Mouse (Mus musculus): ENCODE measurements at regions not wholly inside any gene's neighbourhood (a gene's known extent, or its start where the extent isn't known, plus 50 kb on each side); places are given as distances from the start of the nearest gene placed in this dataset.

DNA sequence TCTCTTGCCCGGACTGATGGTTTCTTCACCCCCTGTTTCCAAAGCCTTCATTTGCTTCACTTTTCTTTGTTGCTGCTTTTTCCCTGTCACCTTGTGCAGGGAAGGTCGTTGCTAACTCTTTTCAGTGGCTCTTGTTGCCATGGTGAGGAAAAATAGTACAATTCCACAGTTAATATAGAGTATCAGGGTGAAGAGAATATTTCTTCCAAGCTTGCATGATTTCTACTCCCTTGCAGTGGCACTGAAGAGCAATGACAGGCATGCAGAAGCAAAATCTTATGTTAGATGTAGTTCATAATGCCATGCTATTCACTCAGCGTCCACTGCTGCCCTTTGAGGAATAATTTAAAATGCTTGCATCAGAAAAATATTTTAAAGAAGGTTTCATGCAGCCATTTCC lies 262.3 kb upstream of the B430305J03Rik start:
- Histone ChIP-seq H3K4me1 (ENCODE audit: control insufficient read depth, insufficient read depth, low read length) (no peaks in the 10 kb centered on the region), H3K27ac (ENCODE audit: control insufficient read depth, insufficient read depth, low read depth, low read length) (no peak overlapping the region), H3K36me3 (ENCODE audit: control insufficient read depth, insufficient read depth, low read length) (no peaks in the 10 kb centered on the region), H3K27me3 (ENCODE audit: control insufficient read depth, insufficient read depth, low read length) (no peaks in the 10 kb centered on the region), H3K4me3 (ENCODE audit: control insufficient read depth, low read depth, low read length) (no peak overlapping the region)
- TF ChIP-seq CTCF (IDR thresholded peaks at IDR 0.05; ENCODE audit: control insufficient read depth, insufficient read depth, insufficient replicate concordance, low read depth, low read length) (no peak), POLR2A (IDR thresholded peaks at IDR 0.05; ENCODE audit: control insufficient read depth, low read depth, low read length) (no peak)

DNA sequence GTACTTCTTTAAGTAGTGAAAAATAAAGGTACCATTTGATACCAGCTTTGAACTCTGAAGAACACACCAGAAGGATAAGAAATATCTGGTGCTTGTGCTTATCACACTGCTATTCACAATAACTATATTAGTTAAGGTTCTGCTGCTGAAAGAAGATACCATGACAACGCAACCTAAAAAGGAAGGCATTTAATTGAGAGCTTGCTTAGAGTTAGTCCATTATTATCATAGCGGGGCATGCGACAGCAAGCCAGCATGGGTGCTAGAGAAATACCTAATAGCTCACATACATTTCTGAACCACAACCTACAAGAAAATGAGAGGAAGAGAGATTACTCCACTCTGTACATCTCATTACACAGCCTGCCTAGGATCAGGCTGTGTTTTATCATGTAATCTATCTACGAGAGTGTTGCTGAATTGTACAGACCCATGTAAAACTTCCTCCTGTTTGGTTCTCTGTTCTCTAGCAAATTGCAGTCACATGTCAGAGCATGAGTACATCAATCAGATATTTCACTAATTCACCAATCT lies 258.3 kb upstream of the B430305J03Rik start:
- TF ChIP-seq CTCF (IDR thresholded peaks at IDR 0.05; ENCODE audit: control insufficient read depth, insufficient read depth, insufficient replicate concordance, low read depth, low read length) (no peak), POLR2A (IDR thresholded peaks at IDR 0.05; ENCODE audit: control insufficient read depth, low read depth, low read length) (no peak)
- no peaks in the 10 kb centered on the region for H3K4me1 ChIP-seq (ENCODE audit: control insufficient read depth, insufficient read depth, low read length)
- H3K27me3 ChIP-seq (ENCODE audit: control insufficient read depth, insufficient read depth, low read length): no peaks in the 10 kb centered on the region
- no peak overlapping the region for H3K27ac ChIP-seq (ENCODE audit: control insufficient read depth, insufficient read depth, low read depth, low read length)
- H3K4me3 ChIP-seq (ENCODE audit: control insufficient read depth, low read depth, low read length): no peak overlapping the region
- H3K36me3 ChIP-seq (ENCODE audit: control insufficient read depth, insufficient read depth, low read length): no peaks in the 10 kb centered on the region

DNA sequence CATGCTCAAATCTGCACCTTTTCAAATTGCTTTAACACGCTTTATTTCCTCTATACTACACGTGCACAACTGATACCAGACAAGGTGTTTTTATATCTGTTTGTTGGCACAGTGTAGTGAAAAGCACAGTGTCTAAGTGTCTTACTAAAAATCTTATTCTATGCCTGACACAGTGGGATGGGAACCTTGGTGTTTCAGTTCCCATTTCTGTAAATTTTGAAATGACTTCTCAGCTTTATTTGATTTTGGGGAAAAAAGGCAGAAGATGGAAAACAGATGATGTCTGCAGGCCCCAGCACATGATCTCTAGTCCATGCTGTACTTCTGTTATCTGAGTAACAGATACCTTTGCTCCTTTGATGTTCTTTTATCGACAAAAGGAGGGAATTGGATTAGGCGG lies 239.7 kb upstream of the B430305J03Rik start:
- TF ChIP-seq CTCF (IDR thresholded peaks at IDR 0.05; ENCODE audit: control insufficient read depth, insufficient read depth, insufficient replicate concordance, low read depth, low read length) (no peak), POLR2A (IDR thresholded peaks at IDR 0.05; ENCODE audit: control insufficient read depth, low read depth, low read length) (no peak)
- H3K27ac ChIP-seq (ENCODE audit: control insufficient read depth, insufficient read depth, low read depth, low read length): no peak overlapping the region
- no peak overlapping the region for H3K4me3 ChIP-seq (ENCODE audit: control insufficient read depth, low read depth, low read length)
- no peaks in the 10 kb centered on the region for H3K4me1 ChIP-seq (ENCODE audit: control insufficient read depth, insufficient read depth, low read length)
- no peaks in the 10 kb centered on the region for H3K36me3 ChIP-seq (ENCODE audit: control insufficient read depth, insufficient read depth, low read length)
- H3K27me3 ChIP-seq (ENCODE audit: control insufficient read depth, insufficient read depth, low read length): no peaks in the 10 kb centered on the region

DNA sequence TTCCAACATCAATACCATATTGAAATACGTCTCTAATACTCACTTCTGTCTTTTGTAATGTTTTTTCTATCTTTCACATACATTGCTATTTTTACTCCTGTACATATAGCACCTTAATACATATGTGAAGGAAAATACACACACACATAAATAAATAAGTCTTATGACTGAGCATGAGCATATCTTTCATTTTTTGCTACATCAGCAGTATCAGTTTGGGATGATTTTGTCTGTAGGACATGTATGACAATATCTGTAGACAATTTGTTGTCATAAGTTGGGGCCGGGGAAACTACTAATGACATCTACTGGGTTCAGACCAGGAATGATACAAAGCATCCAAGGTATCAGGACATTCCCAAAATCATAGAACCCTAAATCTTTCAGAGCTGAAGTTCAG lies 237.1 kb upstream of the B430305J03Rik start:
- Histone ChIP-seq H3K27ac (ENCODE audit: control insufficient read depth, insufficient read depth, low read depth, low read length) (no peak overlapping the region), H3K4me1 (ENCODE audit: control insufficient read depth, insufficient read depth, low read length) (no peaks in the 10 kb centered on the region), H3K4me3 (ENCODE audit: control insufficient read depth, low read depth, low read length) (no peak overlapping the region), H3K27me3 (ENCODE audit: control insufficient read depth, insufficient read depth, low read length) (no peaks in the 10 kb centered on the region), H3K36me3 (ENCODE audit: control insufficient read depth, insufficient read depth, low read length) (no peaks in the 10 kb centered on the region)
- TF ChIP-seq POLR2A (IDR thresholded peaks at IDR 0.05; ENCODE audit: control insufficient read depth, low read depth, low read length): no peak
- no peak for TF ChIP-seq CTCF (IDR thresholded peaks at IDR 0.05; ENCODE audit: control insufficient read depth, insufficient read depth, insufficient replicate concordance, low read depth, low read length)

DNA sequence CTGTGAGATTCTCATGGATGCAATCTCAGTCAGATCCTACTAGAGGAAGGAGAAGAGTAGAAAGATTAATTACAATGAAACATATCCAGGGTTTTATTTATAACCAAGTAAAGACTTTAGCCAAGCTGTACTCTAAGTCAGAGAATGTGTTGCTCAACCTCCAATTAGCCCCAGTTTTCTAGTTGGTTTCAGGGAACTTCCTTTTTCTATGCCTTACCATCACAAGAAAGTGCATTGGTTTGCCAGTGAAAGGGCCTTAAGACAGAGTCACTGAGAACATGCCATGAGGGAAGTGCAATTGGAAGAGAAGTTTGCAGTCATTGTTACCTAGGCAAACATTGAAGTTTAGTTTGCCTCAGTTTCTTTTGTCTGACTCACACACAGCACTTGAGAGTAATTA lies 229.8 kb upstream of the B430305J03Rik start:
- Histone ChIP-seq H3K4me1 (ENCODE audit: control insufficient read depth, insufficient read depth, low read length) (no peaks in the 10 kb centered on the region), H3K4me3 (ENCODE audit: control insufficient read depth, low read depth, low read length) (no peak overlapping the region), H3K27ac (ENCODE audit: control insufficient read depth, insufficient read depth, low read depth, low read length) (no peak overlapping the region), H3K27me3 (ENCODE audit: control insufficient read depth, insufficient read depth, low read length) (no peaks in the 10 kb centered on the region), H3K36me3 (ENCODE audit: control insufficient read depth, insufficient read depth, low read length) (no peaks in the 10 kb centered on the region)
- TF ChIP-seq POLR2A (IDR thresholded peaks at IDR 0.05; ENCODE audit: control insufficient read depth, low read depth, low read length): no peak
- TF ChIP-seq CTCF (IDR thresholded peaks at IDR 0.05; ENCODE audit: control insufficient read depth, insufficient read depth, insufficient replicate concordance, low read depth, low read length): no peak

DNA sequence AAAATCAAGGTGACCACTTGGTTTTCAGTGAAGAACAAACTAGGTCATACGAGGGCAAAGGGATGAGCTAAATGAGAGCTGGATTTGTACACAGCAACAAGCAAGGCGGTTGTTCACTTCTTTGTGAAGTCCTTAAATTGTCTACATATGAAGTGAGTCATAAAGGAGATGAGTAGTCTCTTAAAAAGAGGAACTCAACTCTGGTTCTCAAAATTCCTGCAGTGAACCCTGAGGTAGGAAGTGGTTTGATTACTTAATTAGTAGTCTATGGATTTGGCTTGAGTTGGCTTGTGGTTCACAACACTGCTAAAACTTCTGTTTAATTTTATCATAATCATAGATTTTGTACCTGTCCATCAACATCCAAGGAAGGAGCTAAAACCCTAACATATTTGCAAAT lies 226.6 kb upstream of the B430305J03Rik start:
- H3K4me3 ChIP-seq (ENCODE audit: control insufficient read depth, low read depth, low read length): no peak overlapping the region
- no peaks in the 10 kb centered on the region for H3K4me1 ChIP-seq (ENCODE audit: control insufficient read depth, insufficient read depth, low read length)
- H3K27me3 ChIP-seq (ENCODE audit: control insufficient read depth, insufficient read depth, low read length): no peaks in the 10 kb centered on the region
- no peak overlapping the region for H3K27ac ChIP-seq (ENCODE audit: control insufficient read depth, insufficient read depth, low read depth, low read length)
- TF ChIP-seq CTCF (IDR thresholded peaks at IDR 0.05; ENCODE audit: control insufficient read depth, insufficient read depth, insufficient replicate concordance, low read depth, low read length): no peak
- no peak for TF ChIP-seq POLR2A (IDR thresholded peaks at IDR 0.05; ENCODE audit: control insufficient read depth, low read depth, low read length)
- no peaks in the 10 kb centered on the region for H3K36me3 ChIP-seq (ENCODE audit: control insufficient read depth, insufficient read depth, low read length)

DNA sequence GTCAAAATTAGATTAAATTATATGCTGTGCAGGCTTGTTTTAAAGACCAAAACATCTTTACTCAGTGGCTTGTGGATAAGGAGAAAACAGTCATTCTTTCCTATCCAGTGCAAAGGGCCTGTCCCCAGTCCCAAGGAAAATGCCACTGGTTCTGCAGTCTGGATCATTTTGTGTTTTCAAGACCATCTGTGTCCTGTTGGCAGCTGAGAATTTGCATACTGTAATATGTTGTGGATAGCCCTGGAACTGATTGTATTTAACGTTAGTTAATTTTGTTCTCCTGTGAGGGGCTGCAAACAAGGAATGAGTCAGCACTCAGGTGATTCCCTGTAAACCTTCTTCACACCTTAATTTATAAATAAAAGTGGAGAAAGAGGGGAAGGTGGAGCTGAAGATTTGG lies 217.9 kb upstream of the B430305J03Rik start:
- H3K36me3 ChIP-seq (ENCODE audit: control insufficient read depth, insufficient read depth, low read length): no peaks in the 10 kb centered on the region
- H3K4me3 ChIP-seq (ENCODE audit: control insufficient read depth, low read depth, low read length): no peak overlapping the region
- H3K4me1 ChIP-seq (ENCODE audit: control insufficient read depth, insufficient read depth, low read length): no peaks in the 10 kb centered on the region
- H3K27me3 ChIP-seq (ENCODE audit: control insufficient read depth, insufficient read depth, low read length): no peaks in the 10 kb centered on the region
- H3K27ac ChIP-seq (ENCODE audit: control insufficient read depth, insufficient read depth, low read depth, low read length): no peak overlapping the region
- no peak for TF ChIP-seq CTCF (IDR thresholded peaks at IDR 0.05; ENCODE audit: control insufficient read depth, insufficient read depth, insufficient replicate concordance, low read depth, low read length)
- TF ChIP-seq POLR2A (IDR thresholded peaks at IDR 0.05; ENCODE audit: control insufficient read depth, low read depth, low read length): no peak

DNA sequence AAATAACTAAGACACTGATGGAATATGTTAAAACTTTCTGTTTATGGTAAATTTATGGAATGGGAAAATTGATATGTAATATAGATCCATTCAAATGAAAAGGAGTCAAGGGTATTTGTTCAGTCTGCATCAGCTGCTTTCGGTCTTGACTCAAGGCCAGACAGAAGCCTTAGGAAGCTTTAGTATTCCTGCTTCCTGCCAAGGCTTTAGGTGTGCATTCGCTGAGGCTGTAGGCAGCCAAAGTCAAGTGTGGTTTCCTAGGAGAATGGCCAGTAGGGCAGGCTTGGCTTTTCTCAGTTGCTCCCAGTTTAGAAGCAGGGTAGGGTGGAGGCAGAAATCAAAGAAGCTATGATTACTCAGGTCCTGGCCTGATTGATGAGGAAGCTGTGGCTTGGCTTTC lies 217.2 kb upstream of the B430305J03Rik start:
- Histone ChIP-seq H3K27ac (ENCODE audit: control insufficient read depth, insufficient read depth, low read depth, low read length) (no peak overlapping the region), H3K4me1 (ENCODE audit: control insufficient read depth, insufficient read depth, low read length) (no peaks in the 10 kb centered on the region), H3K4me3 (ENCODE audit: control insufficient read depth, low read depth, low read length) (no peak overlapping the region), H3K27me3 (ENCODE audit: control insufficient read depth, insufficient read depth, low read length) (no peaks in the 10 kb centered on the region), H3K36me3 (ENCODE audit: control insufficient read depth, insufficient read depth, low read length) (no peaks in the 10 kb centered on the region)
- no peak for TF ChIP-seq POLR2A (IDR thresholded peaks at IDR 0.05; ENCODE audit: control insufficient read depth, low read depth, low read length)
- TF ChIP-seq CTCF (IDR thresholded peaks at IDR 0.05; ENCODE audit: control insufficient read depth, insufficient read depth, insufficient replicate concordance, low read depth, low read length): no peak
